Mouse (Mus musculus): ENCODE measurements at regions not wholly inside any gene's neighbourhood (a gene's known extent, or its start where the extent isn't known, plus 50 kb on each side); places are given as distances from the start of the nearest gene placed in this dataset.

DNA sequence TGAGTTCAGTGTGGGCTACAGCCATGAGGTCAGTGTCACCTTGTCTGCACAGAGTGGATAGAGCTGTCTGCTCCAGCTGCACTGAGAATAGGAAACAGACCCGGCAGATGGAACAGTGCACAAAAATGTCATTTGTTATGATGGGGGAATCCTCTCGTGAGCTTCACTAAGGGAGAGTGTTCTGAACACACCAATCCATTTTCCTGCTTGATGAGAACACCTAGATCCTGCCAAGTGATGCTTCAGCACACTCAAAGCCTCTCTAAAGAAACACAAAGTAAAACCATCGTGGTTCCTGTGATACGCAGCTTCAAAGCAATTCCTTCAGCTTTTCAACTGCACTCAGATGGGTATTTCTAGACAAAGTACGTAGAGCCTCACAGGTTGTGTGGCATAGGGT, 69.0 kb upstream of the Pdzrn3 start:
- ATAC-seq (ENCODE audit: insufficient read depth) (no peak), DNase-seq (ENCODE audit: low read depth in 3 of 3, low spot score in 3 of 3) (no peak)
- Histone ChIP-seq H3K4me1 (replicated peaks; ENCODE audit: control insufficient read depth in 2 of 2, insufficient read depth in 2 of 2, low read length in 1 of 2) (no peaks in the 10 kb centered on the region), H3K27me3 (ENCODE audit: control insufficient read depth, insufficient read depth, low read length) (no peaks in the 10 kb centered on the region), H3K9me3 (ENCODE audit: control insufficient read depth, low read length) (no peaks in the 10 kb centered on the region), H3K4me3 (ENCODE audit: insufficient read depth in 1 of 2, low read depth in 2 of 2, low read length in 2 of 2) (no peak overlapping the region), H3K36me3 (replicated peaks; ENCODE audit: control insufficient read depth, insufficient read depth, low read depth) (no peaks in the 10 kb centered on the region), H3K4me2 (ENCODE audit: low read depth) (no peak overlapping the region), H3K9ac (replicated peaks) (no peak overlapping the region), H3K27ac (no peak overlapping the region)
- no peak for TF ChIP-seq CTCF (IDR thresholded peaks at IDR 0.05; ENCODE audit: low read depth)
- no peak for TF ChIP-seq EP300 (IDR thresholded peaks at IDR 0.05; ENCODE audit: low read depth)
- 54% methylated on average over 5 of the region's 5 CpGs for WGBS (ENCODE audit: insufficient replicate concordance)

GRCm38 (mm10) chr6:101446316-101446715, 68.6 kb upstream of the Pdzrn3 start:
- H3K4me1 ChIP-seq (replicated peaks; ENCODE audit: control insufficient read depth in 2 of 2, insufficient read depth in 2 of 2, low read length in 1 of 2), result no peaks in the 10 kb centered on the region
- no peak for ATAC-seq (ENCODE audit: insufficient read depth)
- no peak overlapping the region for H3K9ac ChIP-seq (replicated peaks)
- H3K4me2 ChIP-seq (ENCODE audit: low read depth), result no peak overlapping the region
- no peak for DNase-seq (ENCODE audit: low read depth in 3 of 3, low spot score in 3 of 3)
- TF ChIP-seq EP300 (IDR thresholded peaks at IDR 0.05; ENCODE audit: low read depth) (no peak), CTCF (IDR thresholded peaks at IDR 0.05; ENCODE audit: low read depth) (no peak)
- WGBS (ENCODE audit: insufficient replicate concordance), result 33% methylated on average over 2 of the region's 2 CpGs
- no peak overlapping the region for H3K4me3 ChIP-seq (ENCODE audit: insufficient read depth in 1 of 2, low read depth in 2 of 2, low read length in 2 of 2)
- H3K27me3 ChIP-seq (ENCODE audit: control insufficient read depth, insufficient read depth, low read length), result no peaks in the 10 kb centered on the region
- no peaks in the 10 kb centered on the region for H3K9me3 ChIP-seq (ENCODE audit: control insufficient read depth, low read length)
- H3K27ac ChIP-seq, result no peak overlapping the region
- H3K36me3 ChIP-seq (replicated peaks; ENCODE audit: control insufficient read depth, insufficient read depth, low read depth), result no peaks in the 10 kb centered on the region

DNA sequence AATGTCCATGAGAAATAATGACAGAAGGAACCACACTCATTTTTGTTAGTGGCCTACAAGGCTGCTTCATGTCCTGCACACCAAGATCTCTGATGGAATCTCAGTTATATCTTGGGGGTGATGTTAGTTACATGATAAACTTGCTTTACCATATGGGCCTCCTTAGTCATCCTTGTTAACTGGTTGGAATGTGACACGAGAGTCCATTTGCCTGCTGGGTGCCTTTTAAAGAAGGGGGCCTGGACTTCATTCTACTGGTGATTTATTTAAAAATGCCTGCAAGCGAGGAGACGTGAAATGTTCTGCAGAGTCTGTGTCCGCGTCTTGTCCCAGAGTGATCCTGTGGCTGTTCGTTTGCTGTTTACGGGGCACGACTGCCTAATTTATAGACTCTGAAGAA, 55.1 kb upstream of the Pdzrn3 start:
- H3K9ac ChIP-seq (replicated peaks), result no peak overlapping the region
- no peaks in the 10 kb centered on the region for H3K4me1 ChIP-seq (replicated peaks; ENCODE audit: control insufficient read depth in 2 of 2, insufficient read depth in 2 of 2, low read length in 1 of 2)
- TF ChIP-seq EP300 (IDR thresholded peaks at IDR 0.05; ENCODE audit: low read depth) (no peak), CTCF (IDR thresholded peaks at IDR 0.05; ENCODE audit: low read depth) (no peak)
- H3K9me3 ChIP-seq (ENCODE audit: control insufficient read depth, low read length), result no peaks in the 10 kb centered on the region
- no peaks in the 10 kb centered on the region for H3K36me3 ChIP-seq (replicated peaks; ENCODE audit: control insufficient read depth, insufficient read depth, low read depth)
- DNase-seq (ENCODE audit: low read depth in 3 of 3, low spot score in 3 of 3) (no peak), ATAC-seq (ENCODE audit: insufficient read depth) (no peak)
- 78% methylated on average over 8 of the region's 8 CpGs for WGBS (ENCODE audit: insufficient replicate concordance)
- no peak overlapping the region for H3K4me3 ChIP-seq (ENCODE audit: insufficient read depth in 1 of 2, low read depth in 2 of 2, low read length in 2 of 2)
- no peak overlapping the region for H3K27ac ChIP-seq
- no peak overlapping the region for H3K4me2 ChIP-seq (ENCODE audit: low read depth)
- H3K27me3 ChIP-seq (ENCODE audit: control insufficient read depth, insufficient read depth, low read length), result no peaks in the 10 kb centered on the region

DNA sequence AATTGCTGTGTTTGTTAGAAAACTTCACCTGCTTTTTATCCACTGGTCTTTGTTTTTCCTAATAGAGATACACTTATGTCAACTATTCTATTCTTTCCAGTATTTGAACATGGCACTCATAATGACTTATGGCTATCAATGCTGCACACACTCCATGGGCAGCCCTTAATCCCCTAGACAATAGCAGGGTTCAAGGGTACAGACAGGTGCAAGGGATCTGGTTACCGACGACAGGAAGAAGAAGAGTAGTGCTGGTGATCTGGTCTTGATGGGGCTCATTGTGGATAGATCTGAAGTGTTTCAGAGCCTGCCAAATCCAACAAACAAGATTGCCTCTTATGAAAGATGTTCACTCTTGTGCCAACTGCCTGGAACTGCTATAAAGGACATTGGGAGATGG, 51.9 kb upstream of the Pdzrn3 start:
- no peak for TF ChIP-seq CTCF (IDR thresholded peaks at IDR 0.05; ENCODE audit: low read depth)
- TF ChIP-seq EP300 (IDR thresholded peaks at IDR 0.05; ENCODE audit: low read depth), result no peak
- H3K9me3 ChIP-seq (ENCODE audit: control insufficient read depth, low read length), result no peaks in the 10 kb centered on the region
- DNase-seq (ENCODE audit: low read depth in 3 of 3, low spot score in 3 of 3) (no peak), ATAC-seq (ENCODE audit: insufficient read depth) (no peak)
- H3K27ac ChIP-seq, result no peak overlapping the region
- H3K36me3 ChIP-seq (replicated peaks; ENCODE audit: control insufficient read depth, insufficient read depth, low read depth), result no peaks in the 10 kb centered on the region
- no peaks in the 10 kb centered on the region for H3K27me3 ChIP-seq (ENCODE audit: control insufficient read depth, insufficient read depth, low read length)
- no peak overlapping the region for H3K4me2 ChIP-seq (ENCODE audit: low read depth)
- H3K4me3 ChIP-seq (ENCODE audit: insufficient read depth in 1 of 2, low read depth in 2 of 2, low read length in 2 of 2), result no peak overlapping the region
- WGBS (ENCODE audit: insufficient replicate concordance), result 48% methylated on average over 2 of the region's 2 CpGs
- no peaks in the 10 kb centered on the region for H3K4me1 ChIP-seq (replicated peaks; ENCODE audit: control insufficient read depth in 2 of 2, insufficient read depth in 2 of 2, low read length in 1 of 2)
- H3K9ac ChIP-seq (replicated peaks), result no peak overlapping the region
